Comparison of ENCODE assay signal across 21 mouse cellular contexts in the genomic region with DNA sequence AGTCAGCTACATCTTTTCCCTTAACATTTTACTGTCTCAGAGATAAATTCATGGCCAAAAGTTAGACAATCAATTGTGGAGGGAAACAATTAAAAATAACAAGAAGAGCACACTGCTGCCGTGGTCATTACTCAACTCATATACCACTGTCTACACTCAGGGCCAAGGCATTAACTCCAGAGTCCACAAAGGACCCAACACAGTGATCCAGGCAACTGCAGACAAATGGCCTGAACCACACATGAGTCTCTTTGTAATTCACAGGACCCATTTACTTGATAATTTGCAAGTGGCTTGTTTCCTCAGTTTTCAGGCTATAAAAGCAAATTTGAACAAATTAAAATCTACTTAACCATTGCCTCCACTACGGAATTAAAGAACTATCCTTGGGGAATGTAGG.
DNase-seq lines count a peak whose midpoint lies in the region; ATAC-seq lines count a peak whose summit lies in the region.
"Had no signal": no experiment of that assay in that cellular context is flagged by ENCODE, and none has a peak within 500 bp of the region (broad histone marks: within the 10 kb centered on the region; RNA-seq: fewer than 3 reads in every experiment).

No protein-coding gene starts in this region.

- DNase-seq in heart, adult 11 months: peak; percentile 21
- no peak for DNase-seq in heart, adult 18-20 months
- peak; percentile 65 for DNase-seq in midbrain, embryonic 11.5 days (ENCODE audit: low spot score, missing footprints)
- DNase-seq: adrenal gland, adult 2 months; adrenal gland, adult 8-10 months; adrenal gland, postnatal 10 days; adrenal gland, postnatal 14 days; adrenal gland, postnatal 25 days; adrenal gland, postnatal 36 days; B cell, adult 2 months; cerebellum, adult 11 months; cerebellum, adult 11-12 months; cerebellum, adult 18-20 months had no signal

- no peak overlapping the region for H3K4me2 ChIP-seq in midbrain, embryonic 11.5 days
- no peak overlapping the region for H3K4me2 ChIP-seq in midbrain, embryonic 16.5 days (ENCODE audit: low read length)
- H3K4me2 ChIP-seq in neural tube, embryonic 13.5 days: no peak overlapping the region
- H3K4me2 ChIP-seq in neural tube, embryonic 15.5 days: no peak overlapping the region

- H3K27ac ChIP-seq in midbrain, embryonic 11.5 days (ENCODE audit: low read depth, low read length): no peak overlapping the region
- no peak overlapping the region for H3K27ac ChIP-seq in midbrain, embryonic 16.5 days (ENCODE audit: low read length)
- H3K27ac ChIP-seq in neural tube, embryonic 13.5 days (replicated peaks): no peak overlapping the region
- no peak overlapping the region for H3K27ac ChIP-seq in neural tube, embryonic 15.5 days (replicated peaks)

- no peaks in the 10 kb centered on the region for H3K4me1 ChIP-seq in midbrain, embryonic 11.5 days (ENCODE audit: control insufficient read depth, insufficient read depth, low read length)
- H3K4me1 ChIP-seq in midbrain, embryonic 16.5 days (ENCODE audit: control insufficient read depth, insufficient read depth, low read length): no peaks in the 10 kb centered on the region
- H3K4me1 ChIP-seq in neural tube, embryonic 13.5 days (replicated peaks): no peaks in the 10 kb centered on the region; the same call in 1 of the 2 replicates
- no peaks in the 10 kb centered on the region for H3K4me1 ChIP-seq in neural tube, embryonic 15.5 days

- no peak for ATAC-seq in midbrain, embryonic 11.5 days (ENCODE audit: low FRiP score)
- ATAC-seq in midbrain, embryonic 16.5 days: no peak
- ATAC-seq in neural tube, embryonic 13.5 days (ENCODE audit: low read depth): 0 out of 2 replicates have a peak, but pooled peaks have one; percentile 53
- no peak for ATAC-seq in neural tube, embryonic 15.5 days (ENCODE audit: low FRiP score)
- ATAC-seq: activated CD4-positive, CD25-positive, alpha-beta regulatory T cell, adult 4 months; CD4-positive, CD25-positive, alpha-beta regulatory T cell, adult 4 months; Patski had no signal

- no peaks in the 10 kb centered on the region for H3K9me3 ChIP-seq in midbrain, embryonic 11.5 days (ENCODE audit: control insufficient read depth, low read length)
- H3K9me3 ChIP-seq in midbrain, embryonic 16.5 days (replicated peaks; ENCODE audit: control insufficient read depth, low read length, poor library complexity, severe bottlenecking): no peaks in the 10 kb centered on the region
- peaks cover 6% of the 10 kb centered on the region; the same call in 1 of the 2 replicates for H3K9me3 ChIP-seq in neural tube, embryonic 13.5 days
- H3K9me3 ChIP-seq in neural tube, embryonic 15.5 days (replicated peaks): no peaks in the 10 kb centered on the region
- H3K9me3 ChIP-seq: G1E had no signal

- H3K36me3 ChIP-seq in midbrain, embryonic 11.5 days (ENCODE audit: control insufficient read depth, insufficient read depth, low read length): no peaks in the 10 kb centered on the region
- H3K36me3 ChIP-seq in midbrain, embryonic 16.5 days (ENCODE audit: control insufficient read depth, insufficient read depth, low read length): no peaks in the 10 kb centered on the region
- no peaks in the 10 kb centered on the region for H3K36me3 ChIP-seq in neural tube, embryonic 13.5 days
- no peaks in the 10 kb centered on the region for H3K36me3 ChIP-seq in neural tube, embryonic 15.5 days
- H3K36me3 ChIP-seq: G1E had no signal

- H3K27me3 ChIP-seq in midbrain, embryonic 11.5 days (ENCODE audit: control insufficient read depth, insufficient read depth, low read length): peaks cover 31% of the 10 kb centered on the region
- no peaks in the 10 kb centered on the region for H3K27me3 ChIP-seq in midbrain, embryonic 16.5 days (ENCODE audit: control insufficient read depth, insufficient read depth, low read depth, low read length)
- no peaks in the 10 kb centered on the region for H3K27me3 ChIP-seq in neural tube, embryonic 13.5 days
- H3K27me3 ChIP-seq in neural tube, embryonic 15.5 days (replicated peaks): no peaks in the 10 kb centered on the region
- H3K27me3 ChIP-seq: CH12.LX had no signal

- H3K4me3 ChIP-seq in midbrain, embryonic 11.5 days (ENCODE audit: low read depth, low read length): no peak overlapping the region
- H3K4me3 ChIP-seq in midbrain, embryonic 16.5 days (ENCODE audit: low read depth, low read length): no peak overlapping the region
- no peak overlapping the region for H3K4me3 ChIP-seq in neural tube, embryonic 13.5 days
- H3K4me3 ChIP-seq in neural tube, embryonic 15.5 days (replicated peaks): no peak overlapping the region

- H3K9ac ChIP-seq in midbrain, embryonic 11.5 days (ENCODE audit: low read length): no peak overlapping the region
- no peak overlapping the region for H3K9ac ChIP-seq in midbrain, embryonic 16.5 days (ENCODE audit: low read depth, low read length)
- no peak overlapping the region for H3K9ac ChIP-seq in neural tube, embryonic 13.5 days
- H3K9ac ChIP-seq in neural tube, embryonic 15.5 days (replicated peaks): no peak overlapping the region

- 77% methylated on average over 2 of the region's 2 CpGs for WGBS in midbrain, embryonic 11.5 days
- 68% methylated on average over 2 of the region's 2 CpGs for WGBS in midbrain, embryonic 16.5 days
- 58% methylated on average over 2 of the region's 2 CpGs for WGBS in neural tube, embryonic 13.5 days
- WGBS in neural tube, embryonic 15.5 days: 54% methylated on average over 2 of the region's 2 CpGs

Comparison
In these comparisons a context has a peak if more than half of its experiments do, and no peak if none do; other contexts are left out.
1. DNase-seq: peak in heart, adult 11 months (single experiment) and midbrain, embryonic 11.5 days (single experiment); none in heart, adult 18-20 months (0 of 2).